Mouse (Mus musculus) CH12.LX (cell line): Measurements from ENCODE around the gene Mns1. TPM values are rescaled to one million over a fixed set of nuclear protein-coding genes. Genes with fewer than 3 reads are reported as not detected.

Experiments used
- DNase-seq: peaks from one replicate; pipeline ENCODE4 v3.0.0-alpha.2; 2013; ENCODE audit errors: extremely low read depth
- H3K27ac ChIP-seq: 2 replicates; pipeline ENCODE4 v1.5.1; 2012; ENCODE audit warnings: low read depth, mild to moderate bottlenecking, control low read depth, moderate library complexity; ENCODE audit not compliant: insufficient read depth
- H3K27me3 ChIP-seq: replicated peaks from 2 replicates; pipeline ENCODE3; 2012; ENCODE audit warnings: inconsistent platforms
- H3K36me3 ChIP-seq, 2 experiments: replicated peaks in 1 of 2; 2 replicates each; pipeline versions ENCODE3 to v1.6.1; 2012; ENCODE audit warnings: inconsistent platforms in 1 of 2, low read length in 1 of 2, mild to moderate bottlenecking in 1 of 2, mixed read lengths in 1 of 2, moderate library complexity in 1 of 2; ENCODE audit not compliant: control insufficient read depth in 1 of 2, insufficient read depth in 1 of 2
- H3K4me1 ChIP-seq, 2 experiments: 2 replicates each; pipeline ENCODE4 v1.6.1; 2012; ENCODE audit warnings: inconsistent platforms in 1 of 2, moderate library complexity in 1 of 2; ENCODE audit not compliant: insufficient read depth in 2 of 2, control insufficient read depth in 1 of 2
- H3K4me2 ChIP-seq: 2 replicates; pipeline ENCODE4 v1.6.1; 2012; ENCODE audit warnings: low read depth, mild to moderate bottlenecking, control low read depth; ENCODE audit not compliant: poor library complexity, insufficient read depth, severe bottlenecking
- H3K4me3 ChIP-seq, 3 experiments: fragments of 150-350 bp in 1 of 3; sonication (generic) in 1 of 3; replicated peaks in 1 of 3; 2 replicates each; pipeline versions ENCODE3 to v1.5.1; 2011 to 2012; ENCODE audit warnings: low read depth in 2 of 3, low read length in 2 of 3, mild to moderate bottlenecking in 2 of 3, moderate library complexity in 2 of 3, control low read depth in 1 of 3, improper control_type of control experiment in 1 of 3, inconsistent platforms in 1 of 3, mixed read lengths in 1 of 3; ENCODE audit not compliant: poor library complexity in 1 of 3
- H3K79me2 ChIP-seq: replicated peaks from 2 replicates; pipeline ENCODE4 v1.6.1; 2012; ENCODE audit warnings: mild to moderate bottlenecking, moderate library complexity; ENCODE audit not compliant: control insufficient read depth, poor library complexity, insufficient read depth, severe bottlenecking; ENCODE audit errors: extremely low read depth
- H3K9ac ChIP-seq: 2 replicates; pipeline ENCODE4 v1.6.1; 2012; ENCODE audit warnings: low read depth, mild to moderate bottlenecking, control low read depth, moderate library complexity; ENCODE audit not compliant: insufficient read depth
- H3K9me3 ChIP-seq: replicated peaks from 2 replicates; pipeline ENCODE3; 2012; ENCODE audit warnings: low read length, inconsistent platforms, mixed read lengths
- BHLHE40 ChIP-seq: IDR thresholded peaks from 2 replicates; pipeline ENCODE4 v1.6.1; 2011; ENCODE audit warnings: mild to moderate bottlenecking, low read depth, low read length, improper control_type of control experiment
- CHD1 ChIP-seq: IDR thresholded peaks from 2 replicates; pipeline ENCODE4 v1.6.1; 2012; ENCODE audit warnings: low read depth, low read length, improper control_type of control experiment, inconsistent platforms
- CHD2 ChIP-seq: IDR thresholded peaks from 2 replicates; pipeline ENCODE4 v1.6.1; 2011; ENCODE audit warnings: low read length, improper control_type of control experiment
- CTCF ChIP-seq, 2 experiments: IDR thresholded peaks in 1 of 2; conservative IDR thresholded peaks in 1 of 2; 2 replicates each; pipeline ENCODE4 v1.5.1; 2011 to 2012; ENCODE audit warnings: low read depth in 2 of 2, low read length in 2 of 2, improper control_type of control experiment in 1 of 2, inconsistent platforms in 1 of 2, mild to moderate bottlenecking in 1 of 2, moderate library complexity in 1 of 2
- E2F4 ChIP-seq: IDR thresholded peaks from 2 replicates; pipeline ENCODE4 v1.6.1; 2011; ENCODE audit warnings: low read depth, low read length, improper control_type of control experiment; ENCODE audit not compliant: insufficient replicate concordance
- ETS1 ChIP-seq: conservative IDR thresholded peaks from 2 replicates; pipeline ENCODE4 v1.6.1; 2012; ENCODE audit warnings: low read depth, mild to moderate bottlenecking, inconsistent platforms, low read length, improper control_type of control experiment, moderate library complexity
- IRF4 ChIP-seq: IDR thresholded peaks from 2 replicates; pipeline ENCODE4 v1.6.1; 2014; ENCODE audit warnings: low read depth, mild to moderate bottlenecking, inconsistent platforms, low read length, improper control_type of control experiment
- KAT2A ChIP-seq: IDR thresholded peaks from 2 replicates; pipeline ENCODE4 v1.6.1; 2012; ENCODE audit warnings: low read length, improper control_type of control experiment, inconsistent platforms; ENCODE audit not compliant: insufficient replicate concordance
- MAFK ChIP-seq: IDR thresholded peaks from 2 replicates; pipeline ENCODE4 v1.6.1; 2011; ENCODE audit warnings: low read length, improper control_type of control experiment; ENCODE audit not compliant: insufficient replicate concordance
- MAX ChIP-seq: IDR thresholded peaks from 2 replicates; pipeline ENCODE4 v1.6.1; 2011; ENCODE audit warnings: low read length, improper control_type of control experiment
- MXI1 ChIP-seq: IDR thresholded peaks from 2 replicates; pipeline ENCODE4 v1.6.1; 2011; ENCODE audit warnings: mild to moderate bottlenecking, low read depth, low read length, improper control_type of control experiment
- POLR2A ChIP-seq: IDR thresholded peaks from 2 replicates; pipeline ENCODE4 v1.6.1; 2011; ENCODE audit warnings: low read depth, mild to moderate bottlenecking, improper control_type of control experiment, low read length
- POLR2AphosphoS2 ChIP-seq: IDR thresholded peaks from 2 replicates; pipeline ENCODE4 v1.6.1; 2011; ENCODE audit warnings: low read depth, low read length, improper control_type of control experiment
- RCOR1 ChIP-seq: conservative IDR thresholded peaks from 2 replicates; pipeline ENCODE4 v1.6.1; 2012; ENCODE audit warnings: low read depth, mild to moderate bottlenecking, inconsistent platforms, low read length, improper control_type of control experiment
- SIN3A ChIP-seq: IDR thresholded peaks from 2 replicates; pipeline ENCODE4 v1.6.1; 2012; ENCODE audit warnings: low read length, improper control_type of control experiment, inconsistent platforms
- SMC3 ChIP-seq: IDR thresholded peaks from 2 replicates; pipeline ENCODE4 v1.6.1; 2011; ENCODE audit warnings: low read depth, low read length, improper control_type of control experiment
- TBP ChIP-seq: conservative IDR thresholded peaks from 2 replicates; pipeline ENCODE4 v1.6.1; 2011; ENCODE audit warnings: low read depth, low read length, improper control_type of control experiment
- TCF12 ChIP-seq: IDR thresholded peaks from 2 replicates; pipeline ENCODE4 v1.6.1; 2014; ENCODE audit warnings: low read depth, mild to moderate bottlenecking, inconsistent platforms, low read length, improper control_type of control experiment
- UBTF ChIP-seq: IDR thresholded peaks from 2 replicates; pipeline ENCODE4 v1.6.1; 2012; ENCODE audit warnings: low read depth, mild to moderate bottlenecking, inconsistent platforms, low read length, improper control_type of control experiment, moderate library complexity
- USF2 ChIP-seq: conservative IDR thresholded peaks from 2 replicates; pipeline ENCODE4 v1.6.1; 2011; ENCODE audit warnings: low read depth, low read length, improper control_type of control experiment
- ZKSCAN1 ChIP-seq: IDR thresholded peaks from 2 replicates; pipeline ENCODE4 v1.6.1; 2012; ENCODE audit warnings: low read depth, inconsistent platforms, low read length, improper control_type of control experiment, borderline replicate concordance
- ZMIZ1 ChIP-seq: IDR thresholded peaks from 2 replicates; pipeline ENCODE4 v1.6.1; 2012; ENCODE audit warnings: low read depth, mild to moderate bottlenecking, inconsistent platforms, low read length, improper control_type of control experiment
- ZNF384 ChIP-seq: IDR thresholded peaks from 2 replicates; pipeline ENCODE4 v1.6.1; 2012; ENCODE audit warnings: low read depth, low read length, improper control_type of control experiment, inconsistent platforms
- dilution Hi-C: fragments of 300-500 bp; cut with MboI; formaldehyde crosslinking; loops from 2 replicates; pipeline ENCODE4 v1.14.3; 2020; ENCODE audit warnings: low sequenced_read_pairs; ENCODE audit not compliant: extremely low pct_unique_long_range_greater_than_20kb, extremely low pct_ligation_motif_present
- in situ Hi-C: fragments of 300-500 bp; cut with MboI; formaldehyde crosslinking; loops from 3 replicates; pipeline ENCODE4 v1.14.3; 2019; ENCODE audit warnings: low sequenced_read_pairs, low pct_ligation_motif_present, low pct_unique_long_range_greater_than_20kb, mixed read lengths
- polyA plus RNA-seq: library from polyadenylated mRNA; unstranded; fragments of >175 nt; gene quantifications from 2 replicates; pipeline ENCODE4 v1.2.1, GENCODE M21; 2012; ENCODE audit warnings: low read depth; ENCODE audit not compliant: insufficient read length
- total RNA-seq, 2 experiments: library from RNA; depleted of rRNA; stranded (reverse); fragments of 300-350 nt in 1 of 2; fragments of >200 nt in 1 of 2; gene quantifications; 2 replicates each; pipeline ENCODE4 v1.2.3; 2012 to 2014

Gene Mns1
- total and polyA plus RNA-seq, 3 experiments: 16.7 to 66.0 (median 19.4) TPM

GRCm38 (mm10) chr9:72388934-72389333 lies 48.9 kb upstream of the Mns1 start:
- Histone ChIP-seq H3K4me1 (peaks cover 1 to 3% of the 10 kb centered on the region in 2 experiments; a peak in 2 of 4 replicates), H3K27ac (no peak overlapping the region), H3K4me3 (no peak overlapping the region), H3K4me2 (no peak overlapping the region), H3K27me3 (no peaks in the 10 kb centered on the region), H3K79me2 (no peaks in the 10 kb centered on the region), H3K9ac (no peak overlapping the region), H3K9me3 (no peaks in the 10 kb centered on the region), H3K36me3 (no peaks in the 10 kb centered on the region)
- DNase-seq: no peak
- TF ChIP-seq SIN3A (no peak), USF2 (no peak), SMC3 (no peak), E2F4 (no peak), ZKSCAN1 (no peak), ETS1 (no peak), UBTF (no peak), MXI1 (no peak), BHLHE40 (no peak), KAT2A (no peak), TCF12 (no peak), IRF4 (no peak), CTCF (conservative IDR thresholded peaks at IDR 0.05 in 1 of 2, IDR thresholded peaks at IDR 0.05 in 1 of 2; ENCODE audit: low read depth in 2 of 2, low read length in 2 of 2) (no peak), POLR2AphosphoS2 (no peak), ZNF384 (no peak), POLR2A (no peak), ZMIZ1 (no peak), CHD2 (no peak)
- in situ Hi-C loops: no loop called here
- dilution Hi-C loops: no loop called here

GRCm38 (mm10) chr9:72389431-72390002 lies 48.3 kb upstream of the Mns1 start:
- H3K79me2 ChIP-seq: no peaks in the 10 kb centered on the region

More at GRCm38 (mm10) chr9:72389431-72390002, 48.3 kb upstream of the Mns1 start:
- Histone ChIP-seq H3K9me3 (no peaks in the 10 kb centered on the region), H3K9ac (no peak overlapping the region), H3K4me3 (no peak overlapping the region), H3K4me2 (no peak overlapping the region), H3K27ac (no peak overlapping the region), H3K36me3 (no peaks in the 10 kb centered on the region), H3K4me1 (peaks cover 3 to 7% of the 10 kb centered on the region in 2 experiments; a peak in 2 of 4 replicates), H3K27me3 (no peaks in the 10 kb centered on the region)
- dilution Hi-C loops: no loop called here
- no peak for DNase-seq
- TF ChIP-seq MAFK: no peak
- no peak for TF ChIP-seq MAX
- TF ChIP-seq SIN3A: no peak
- no peak for TF ChIP-seq IRF4
- no peak for TF ChIP-seq SMC3
- TF ChIP-seq TBP: no peak
- no peak for TF ChIP-seq CTCF (conservative IDR thresholded peaks at IDR 0.05 in 1 of 2, IDR thresholded peaks at IDR 0.05 in 1 of 2; ENCODE audit: low read depth in 2 of 2, low read length in 2 of 2)
- TF ChIP-seq CHD1: no peak
- TF ChIP-seq RCOR1: no peak
- in situ Hi-C loops: no loop called here
